Mouse (Mus musculus): Measurements from ENCODE around the gene Rsbn1l.

- TF ChIP-seq GATA1 (IDR thresholded peaks at IDR 0.05; ENCODE audit: low read length) (no peak), TAL1 (IDR thresholded peaks at IDR 0.05; ENCODE audit: low read length) (no peak)
Observed at GRCm38 (mm10) chr5:20847010-20847409, 109.2 kb downstream of the Rsbn1l start.
